ENCODE assay signal across 11 mouse cellular contexts in genomic region chr3:30004888-30005405, GRCm38 (mm10).
DNase-seq lines count a peak whose midpoint lies in the region; ATAC-seq and TF ChIP-seq lines count a peak whose summit lies in the region.
"Had no signal": no experiment of that assay in that cellular context is flagged by ENCODE, and none has a peak within 500 bp of the region (broad histone marks: within the 10 kb centered on the region; RNA-seq: fewer than 3 reads in every experiment).

No protein-coding gene starts in this region.

- no peaks in the 10 kb centered on the region for H3K27me3 ChIP-seq in heart, embryonic 12.5 days (replicated peaks)
- H3K27me3 ChIP-seq in limb, embryonic 13.5 days, result no peaks in the 10 kb centered on the region

- no peak for ATAC-seq in heart, embryonic 12.5 days (ENCODE audit: insufficient number of reproducible peaks, low FRiP score)
- no peak for ATAC-seq in limb, embryonic 13.5 days (ENCODE audit: low FRiP score, low read depth)
- ATAC-seq in granulocyte monocyte progenitor cell, adult 5-6 weeks (replicated peaks; ENCODE audit: poor library complexity, severe bottlenecking), result no peak

- no peak for TF ChIP-seq CTCF in lung, adult 2 months (IDR thresholded peaks at IDR 0.05; ENCODE audit: insufficient read depth, low read length)

- H3K36me3 ChIP-seq in heart, embryonic 12.5 days, result no peaks in the 10 kb centered on the region
- peaks cover 10% of the 10 kb centered on the region; the same call in 1 of the 2 replicates for H3K36me3 ChIP-seq in limb, embryonic 13.5 days

- H3K9me3 ChIP-seq in heart, embryonic 12.5 days (replicated peaks), result no peaks in the 10 kb centered on the region
- no peaks in the 10 kb centered on the region for H3K9me3 ChIP-seq in limb, embryonic 13.5 days

- intact Hi-C loops in heart, postnatal 10 days (cut with DNase I), result no loop called here

- 49% methylated on average over 8 of the region's 8 CpGs for WGBS in heart, embryonic 12.5 days
- 25% methylated on average over 8 of the region's 8 CpGs for WGBS in lung, adult 2 months
- 26% methylated on average over 8 of the region's 8 CpGs for WGBS in limb, embryonic 13.5 days

- no peak overlapping the region for H3K9ac ChIP-seq in heart, embryonic 12.5 days
- H3K9ac ChIP-seq in limb, embryonic 13.5 days, result peak overlapping the region; percentile 35; the same call in 1 of the 2 replicates

- no peak for DNase-seq in heart, postnatal 10 days
- no peak for DNase-seq in lung, adult 2 months
- DNase-seq in lung, postnatal 14 days, result no peak
- no peak for DNase-seq in layer of hippocampus, postnatal 10 days (ENCODE audit: low spot score in 2 of 2)
- DNase-seq: adrenal gland, adult 2 months; cerebellum, adult 11 months; lung, adult 18-20 months had no signal

- H3K4me3 ChIP-seq in heart, embryonic 12.5 days, result no peak overlapping the region
- peak overlapping the region; percentile 28 for H3K4me3 ChIP-seq in lung, adult 2 months (replicated peaks; ENCODE audit: extremely low read depth, low read depth, low read length)
- no peak overlapping the region for H3K4me3 ChIP-seq in brown adipose tissue, adult 24 weeks (ENCODE audit: insufficient read depth, low read depth, low read length)
- H3K4me3 ChIP-seq in limb, embryonic 13.5 days, result peak overlapping the region; percentile 21

- peaks cover 23% of the 10 kb centered on the region for H3K4me1 ChIP-seq in heart, embryonic 12.5 days (replicated peaks)
- peaks cover 16% of the 10 kb centered on the region for H3K4me1 ChIP-seq in lung, adult 2 months (ENCODE audit: control insufficient read depth, insufficient read depth, low read length)
- peaks cover 10% of the 10 kb centered on the region for H3K4me1 ChIP-seq in brown adipose tissue, adult 24 weeks (ENCODE audit: control insufficient read depth, insufficient read depth, insufficient read length, low read length)
- H3K4me1 ChIP-seq in limb, embryonic 13.5 days, result peaks cover 41% of the 10 kb centered on the region

- H3K27ac ChIP-seq in heart, embryonic 12.5 days (ENCODE audit: poor library complexity, severe bottlenecking), result 0 out of 2 replicates have a peak overlapping the region, but pooled peaks have one; percentile 15
- 0 out of 2 replicates have a peak overlapping the region, but pooled peaks have one; percentile 1 for H3K27ac ChIP-seq in brown adipose tissue, adult 24 weeks (replicated peaks; ENCODE audit: low read depth, low read length)
- peak overlapping the region; percentile 56 for H3K27ac ChIP-seq in limb, embryonic 13.5 days

- no peak for TF ChIP-seq POLR2A in lung, adult 2 months (IDR thresholded peaks at IDR 0.05; ENCODE audit: borderline replicate concordance, extremely low read depth, low read depth, low read length)

- H3K4me2 ChIP-seq in heart, embryonic 12.5 days, result peak overlapping the region; percentile 33
- peak overlapping the region; percentile 59 for H3K4me2 ChIP-seq in limb, embryonic 13.5 days (replicated peaks)

Comparison
In these comparisons a context has a peak if more than half of its experiments do, and no peak if none do; other contexts are left out.
1. H3K27ac ChIP-seq: peak in every context shown above with its lines; median percentile 56 in limb, embryonic 13.5 days; 15 in heart, embryonic 12.5 days; 1 in brown adipose tissue, adult 24 weeks.
2. H3K4me3 ChIP-seq: peak in lung, adult 2 months (single experiment) and limb, embryonic 13.5 days (single experiment); none in heart, embryonic 12.5 days (single experiment) and brown adipose tissue, adult 24 weeks (single experiment).